Mouse (Mus musculus): Measurements from ENCODE around the gene Uhrf2. TPM values are rescaled to one million over a fixed set of nuclear protein-coding genes. Genes with fewer than 3 reads are reported as not detected.
"Not testable (repeated sequence)": the region's sequence is repeated elsewhere in the genome, so short reads cannot be mapped to it uniquely, and the experiment has no call there.

Gene Uhrf2
- 22.1 and 24.9 TPM in 2 replicates for polyA plus RNA-seq (2012; rRNA removed)

DNA sequence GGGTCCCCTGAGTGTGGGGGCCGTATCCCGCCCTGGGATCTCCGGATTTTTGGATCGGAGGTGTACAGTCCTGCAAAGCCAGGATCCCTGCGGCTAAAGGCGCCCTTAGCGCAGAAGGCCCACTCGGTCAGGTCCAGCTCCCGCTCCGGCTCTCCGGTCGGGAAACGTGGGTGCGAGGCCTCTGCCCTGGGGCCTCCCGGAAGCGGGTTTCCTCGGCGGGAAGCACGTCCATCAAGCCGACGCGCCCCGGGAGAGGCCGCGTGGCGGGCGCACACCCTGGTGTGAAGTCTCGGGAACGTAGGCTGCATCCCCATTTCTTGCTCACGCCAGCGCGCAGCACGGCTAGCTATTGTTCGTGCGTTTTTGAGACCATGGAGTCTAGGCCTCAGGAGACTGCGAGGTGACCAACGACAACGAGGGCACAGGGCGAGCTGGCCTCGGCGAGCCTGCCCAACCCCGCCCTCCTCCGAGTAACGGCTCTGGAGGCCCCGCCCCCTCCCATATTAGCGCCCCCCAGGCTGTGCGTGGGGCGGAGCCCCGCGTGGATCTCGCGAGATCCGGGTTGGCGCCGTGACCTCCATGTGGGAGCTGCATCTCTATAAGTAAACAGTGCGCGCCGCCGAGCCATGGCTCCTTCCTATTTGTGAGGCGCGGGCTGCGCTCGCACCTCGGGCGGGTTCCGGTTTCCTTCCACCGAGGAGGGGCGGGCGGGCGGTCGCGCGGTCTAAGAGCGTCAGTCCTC, at the start of gene Uhrf2:
Gene Uhrf2 (plus strand): TSS at position 620 of the 742 bp plus-strand sequence.
- WGBS: 3% methylated on average over 74 of the region's 74 CpGs
- peak; percentile 77 for DNase-seq (ENCODE audit: low read depth, low spot score)

DNA sequence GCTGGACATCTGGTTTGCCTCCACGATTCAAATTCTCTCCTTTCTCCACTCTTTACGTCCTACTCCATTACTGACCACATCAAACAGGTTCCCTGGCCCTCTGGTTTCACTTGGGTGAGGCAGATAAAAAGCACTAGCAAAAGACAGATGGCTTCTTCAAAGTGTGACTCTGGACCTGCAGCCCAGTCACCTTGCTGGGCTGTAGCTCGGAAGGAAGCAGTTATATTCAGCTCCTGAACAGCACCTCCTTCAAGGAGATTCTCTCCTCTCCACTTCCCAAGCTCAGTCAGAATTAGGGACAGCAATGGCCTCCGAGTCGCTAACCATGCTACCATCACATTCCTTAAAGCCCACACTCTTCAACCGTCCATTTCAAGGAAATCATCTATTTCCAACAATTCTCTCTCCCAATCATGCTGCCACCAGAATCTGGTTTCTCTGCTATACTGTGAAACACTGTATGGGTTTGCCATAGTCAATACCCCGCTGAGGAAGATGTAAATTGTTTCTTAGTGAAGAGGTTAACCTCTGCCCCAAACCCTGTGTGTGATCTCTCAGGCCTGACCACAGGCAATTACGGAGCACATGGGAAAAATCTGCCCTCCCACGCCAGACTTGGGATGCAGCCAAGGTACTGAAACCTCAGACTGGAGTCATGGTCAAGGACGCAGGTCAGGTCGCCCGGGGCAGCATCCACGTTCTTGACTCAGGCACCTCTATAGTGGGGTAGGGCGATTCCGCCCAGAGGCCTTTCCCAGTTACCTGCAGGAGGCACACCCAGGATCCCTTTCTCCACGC, 45.9 kb upstream of the Uhrf2 start:
- 72% methylated on average over 16 of the region's 16 CpGs for WGBS
- no peak for DNase-seq (ENCODE audit: low read depth, low spot score)

DNA sequence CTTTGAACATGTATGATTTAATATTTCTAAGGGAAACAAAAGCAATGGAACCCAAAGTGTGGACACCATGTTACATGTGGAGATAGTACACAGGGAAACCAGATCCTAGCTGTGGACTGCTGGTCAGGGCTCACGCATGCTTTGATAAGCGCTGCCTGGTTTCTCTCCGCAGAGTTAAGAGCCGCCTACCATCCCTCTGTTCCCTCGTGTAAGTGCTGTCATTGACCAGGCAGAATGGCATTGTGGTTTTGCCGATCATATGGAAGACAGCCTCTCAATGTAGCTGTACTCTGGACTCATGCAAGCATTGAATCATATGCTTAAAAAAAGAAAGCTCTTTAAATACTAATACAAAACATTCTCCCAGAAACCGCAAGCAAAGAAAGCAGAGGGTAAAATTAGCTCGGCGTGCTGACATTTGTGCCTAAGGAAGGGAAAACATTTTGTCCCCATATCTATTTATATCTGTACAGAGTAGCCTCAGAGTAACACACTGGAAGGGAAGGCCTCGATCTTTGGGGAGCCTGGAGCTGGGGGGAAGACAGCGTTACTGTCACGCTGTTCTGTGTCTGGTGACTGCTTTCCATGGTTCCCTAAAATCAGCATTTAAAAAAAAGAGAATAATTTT, 43.7 kb upstream of the Uhrf2 start:
- 81% methylated on average over 12 of the region's 12 CpGs for WGBS
- DNase-seq (ENCODE audit: low read depth, low spot score): no peak

DNA sequence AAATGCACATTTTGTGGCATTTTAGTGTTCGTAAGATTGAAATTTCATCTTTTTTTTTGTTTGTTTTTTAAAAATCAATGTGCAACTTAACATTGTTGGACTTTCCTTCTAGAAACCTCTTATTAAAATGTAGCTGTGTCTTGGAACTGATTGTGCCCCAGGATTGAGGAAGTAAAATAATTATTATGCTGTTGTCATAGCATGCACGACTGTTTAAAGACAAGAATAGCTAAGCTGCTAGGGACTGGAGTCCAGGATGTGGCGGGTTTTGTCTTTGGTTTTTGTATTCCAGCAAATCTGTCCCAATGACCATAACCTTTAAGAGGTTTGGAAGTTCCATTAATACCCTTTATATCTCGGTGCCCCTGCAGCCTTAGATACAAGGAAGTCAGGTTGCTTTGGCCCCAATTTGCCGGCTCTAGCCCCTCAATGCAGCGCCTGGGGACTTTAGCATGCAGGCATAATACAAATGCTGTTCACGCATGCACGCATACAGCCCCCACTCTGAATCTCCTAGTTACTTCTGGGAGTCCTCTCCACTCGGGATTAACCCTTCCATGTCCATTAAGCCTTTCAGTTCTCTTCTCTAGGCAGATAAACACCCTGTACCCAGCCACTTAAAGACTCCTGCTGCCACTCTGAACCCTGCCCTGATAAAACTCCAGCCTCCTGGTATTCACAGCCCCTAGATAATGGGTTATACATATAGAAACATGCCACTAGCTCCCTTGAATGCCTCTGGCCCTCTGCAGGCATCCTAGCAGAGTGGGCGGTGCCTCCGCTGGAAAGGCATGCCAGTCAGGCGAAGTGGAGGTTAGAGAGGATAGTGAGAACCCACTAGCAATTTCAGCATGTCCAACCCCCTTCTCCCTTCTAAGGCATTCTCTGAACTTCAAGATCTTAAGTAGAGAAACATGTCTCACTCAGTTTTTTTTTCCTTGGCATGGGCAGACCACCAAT, 29.6 kb upstream of the Uhrf2 start:
- DNase-seq (ENCODE audit: low read depth, low spot score): no peak
- WGBS: 71% methylated on average over 12 of the region's 12 CpGs

DNA sequence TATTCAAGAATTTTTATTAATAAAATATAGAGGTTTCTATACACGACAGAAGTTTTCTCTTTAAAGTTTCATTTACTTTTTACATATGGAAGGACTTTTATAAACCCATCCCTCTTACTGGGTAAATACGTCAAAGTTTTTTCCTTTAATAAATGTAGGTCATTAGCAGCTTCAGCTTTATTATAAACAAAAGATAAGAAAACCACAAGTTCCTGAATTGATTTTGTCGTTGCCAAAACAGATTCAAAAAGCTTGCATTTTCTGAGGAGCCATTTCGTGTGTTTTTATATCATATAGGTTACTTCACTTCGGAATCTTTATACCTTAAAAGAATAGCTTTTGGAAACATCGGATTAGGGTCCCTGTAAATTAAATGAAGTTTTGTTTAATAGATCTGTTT, 28.8 kb upstream of the Uhrf2 start:
- DNase-seq (ENCODE audit: low read depth, low spot score): no peak
- WGBS: 67% methylated on average over 6 of the region's 6 CpGs

DNA sequence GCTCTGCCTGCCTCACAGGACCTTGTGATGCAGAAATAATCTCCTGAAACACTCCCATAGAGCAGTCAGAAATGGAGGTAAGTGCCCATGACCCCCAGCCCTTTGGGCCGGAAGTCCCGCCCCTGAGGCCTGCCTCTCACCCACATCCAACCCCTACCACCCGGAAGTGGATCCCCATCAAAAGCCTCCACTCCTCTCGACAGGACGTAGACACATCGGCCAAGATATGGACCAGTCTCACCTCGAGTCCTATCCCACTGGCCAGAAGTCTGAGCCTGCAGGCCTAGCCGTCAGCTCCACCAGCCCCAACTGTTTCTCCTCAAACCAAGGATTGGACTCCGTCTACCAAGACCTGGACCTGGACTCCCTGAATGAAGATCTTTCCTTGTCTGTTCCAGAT, 26.7 kb upstream of the Uhrf2 start, which contains the start of gene Trpd52l3:
Gene Trpd52l3 (plus strand): TSS at position 170 of the 400 bp plus-strand sequence.
- WGBS: 93% methylated on average over 9 of the region's 9 CpGs
- DNase-seq (ENCODE audit: low read depth, low spot score): no peak

DNA sequence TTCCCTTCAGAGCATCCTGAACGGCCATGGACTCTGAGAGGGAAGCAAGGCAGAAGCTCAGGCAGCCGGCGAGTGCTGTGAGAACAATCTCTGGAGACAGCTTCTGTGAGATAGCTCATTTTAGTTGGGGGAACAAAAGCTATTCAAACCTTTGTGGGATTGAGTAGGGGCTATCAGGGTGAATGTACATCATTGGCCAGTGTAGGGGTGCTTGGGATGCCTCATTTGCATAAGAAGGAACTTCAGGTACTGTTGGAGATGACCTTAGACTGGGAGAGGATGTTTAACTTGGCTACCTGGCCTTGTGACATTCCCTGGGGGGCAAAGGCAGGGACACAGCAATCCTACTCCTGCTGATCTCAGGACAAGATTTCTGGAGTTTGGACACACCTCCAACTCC, 23.9 kb upstream of the Uhrf2 start:
- WGBS: 79% methylated on average over 3 of the region's 3 CpGs
- DNase-seq (ENCODE audit: low read depth, low spot score): no peak

DNA sequence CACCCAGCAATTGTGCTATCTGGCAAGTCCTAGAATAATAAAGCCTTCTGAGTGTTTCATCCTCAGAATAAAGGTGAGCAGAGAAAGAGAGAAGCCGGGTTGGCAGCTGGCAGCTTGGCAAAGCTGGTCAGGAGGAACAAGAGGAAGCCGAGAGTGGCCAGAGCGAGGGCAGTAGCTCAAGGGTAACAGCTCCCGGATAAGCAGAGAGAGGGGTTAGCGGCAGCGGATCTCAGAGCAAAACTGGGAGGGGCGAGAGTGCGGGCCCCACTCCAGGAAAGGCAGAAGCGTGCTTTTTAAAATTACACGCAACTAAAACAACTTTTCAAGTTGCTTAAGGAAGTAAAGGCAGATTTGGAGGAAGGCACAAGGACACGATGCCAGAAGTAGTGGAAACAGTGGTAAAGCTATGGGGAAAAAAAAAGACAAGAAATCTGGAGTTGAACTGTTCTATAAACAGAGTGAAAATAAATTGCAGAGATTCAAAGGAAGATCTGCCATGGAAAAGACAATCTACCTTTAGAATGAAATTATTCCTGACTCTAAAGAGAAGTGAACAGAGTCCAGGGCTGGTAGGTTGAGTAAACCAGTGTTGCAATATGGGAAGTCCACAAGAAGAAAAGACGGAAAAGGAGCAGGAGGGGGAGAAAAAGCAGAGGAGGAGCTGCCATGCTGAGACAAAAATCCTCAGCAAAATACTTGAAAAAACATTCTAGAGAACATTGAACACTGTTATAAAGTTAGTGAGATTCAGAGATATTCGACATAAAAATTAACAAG, 19.6 kb upstream of the Uhrf2 start:
- 36% methylated on average over 13 of the region's 13 CpGs for WGBS
- no peak for DNase-seq (ENCODE audit: low read depth, low spot score)

DNA sequence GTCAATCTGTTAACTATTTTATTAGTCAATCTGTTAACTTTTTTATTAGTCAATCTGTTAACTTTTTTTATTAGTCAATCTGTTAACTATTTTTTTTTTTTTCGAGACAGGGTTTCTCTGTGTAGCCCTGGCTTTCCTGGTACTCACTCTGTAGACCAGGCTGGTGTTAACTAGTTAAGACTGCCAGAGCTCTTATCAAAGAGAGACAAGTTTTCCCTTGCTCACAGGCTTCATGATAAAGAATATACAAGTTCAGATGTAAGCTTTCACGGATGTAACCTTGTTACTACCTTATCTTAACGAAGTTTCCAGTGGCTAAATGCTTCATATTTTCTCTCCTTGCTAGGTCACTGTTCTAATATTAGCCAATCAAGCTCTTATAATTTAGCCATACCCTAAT, 16.0 kb upstream of the Uhrf2 start:
- no peak for DNase-seq (ENCODE audit: low read depth, low spot score)
- WGBS: 80% methylated on average over 3 of the region's 3 CpGs

DNA sequence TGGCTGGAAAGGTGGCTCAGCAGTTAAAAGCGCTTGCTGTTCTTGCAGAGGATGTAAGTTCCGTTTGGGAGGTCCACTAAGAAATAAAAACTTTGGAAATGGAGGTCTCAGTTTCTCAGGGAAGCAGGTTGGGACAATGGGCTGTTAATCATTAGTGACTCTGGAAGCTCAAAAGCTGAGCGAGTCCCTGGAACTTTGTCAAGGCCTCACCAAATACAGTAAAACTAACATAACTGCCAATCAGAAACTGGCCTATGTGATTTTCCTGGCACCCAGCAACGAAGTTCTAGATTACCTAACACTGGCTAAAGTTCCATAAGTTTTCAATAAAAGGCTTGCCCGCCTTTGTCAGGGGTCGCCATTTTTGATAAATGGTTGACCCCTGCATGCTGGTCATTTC, 14.2 kb upstream of the Uhrf2 start:
- WGBS: 31% methylated on average over 6 of the region's 6 CpGs
- no peak for DNase-seq (ENCODE audit: low read depth, low spot score)

DNA sequence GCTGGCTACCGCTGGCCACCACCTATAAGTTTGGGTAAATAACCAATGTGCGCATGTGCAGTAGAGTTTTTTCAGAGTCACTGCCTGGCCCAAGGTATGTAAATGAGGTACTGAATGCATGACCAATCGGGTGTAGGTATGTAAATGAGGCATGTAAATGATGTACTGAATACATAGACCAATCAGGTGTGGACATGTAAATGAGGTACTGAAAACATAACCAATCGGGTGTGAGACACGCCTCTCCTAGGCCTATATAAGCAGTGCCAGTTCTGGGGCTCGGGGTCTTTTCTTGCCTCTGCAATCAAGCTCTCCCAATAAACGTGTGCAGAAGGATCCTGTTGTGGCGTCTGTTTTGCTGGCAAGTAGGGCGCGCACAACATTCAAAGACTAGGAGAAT, 6.9 kb upstream of the Uhrf2 start:
- 95% methylated on average over 10 of the region's 10 CpGs for WGBS
- DNase-seq (ENCODE audit: low read depth, low spot score): not testable (repeated sequence)

DNA sequence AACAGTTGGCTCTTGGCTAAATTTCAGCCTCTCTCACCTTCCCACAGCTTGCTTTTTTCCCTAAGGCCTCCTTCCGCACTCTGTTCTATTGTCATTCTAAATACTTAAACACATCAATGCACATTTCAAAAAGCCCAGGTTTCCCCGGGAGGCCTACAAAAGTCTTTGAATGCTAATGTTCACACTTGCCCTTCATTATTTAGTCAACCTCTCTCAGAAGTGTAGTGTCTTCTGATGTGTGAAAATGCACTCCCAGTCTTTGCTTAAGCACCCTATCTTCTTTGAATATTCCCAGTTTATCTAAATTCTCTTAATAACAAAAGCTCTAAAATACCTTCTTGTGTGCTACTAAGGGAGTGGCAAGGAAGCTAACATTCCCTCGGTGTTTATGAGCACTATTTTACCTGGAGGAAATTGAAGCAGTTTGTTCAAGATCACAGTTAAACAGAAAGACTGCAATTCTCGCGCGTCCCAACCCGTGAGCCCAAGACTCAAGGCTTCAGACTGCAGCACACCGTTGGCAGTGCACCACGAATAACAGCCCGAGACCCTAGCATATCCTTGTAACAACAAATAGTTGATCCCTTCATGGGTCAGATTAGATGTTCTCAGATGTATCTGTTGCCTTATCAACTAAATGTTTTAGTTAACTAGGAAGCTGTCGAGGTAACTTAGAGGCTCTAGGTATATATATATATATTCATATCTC, 1.2 kb upstream of the Uhrf2 start:
- no peak for DNase-seq (ENCODE audit: low read depth, low spot score)
- WGBS: 34% methylated on average over 11 of the region's 11 CpGs

DNA sequence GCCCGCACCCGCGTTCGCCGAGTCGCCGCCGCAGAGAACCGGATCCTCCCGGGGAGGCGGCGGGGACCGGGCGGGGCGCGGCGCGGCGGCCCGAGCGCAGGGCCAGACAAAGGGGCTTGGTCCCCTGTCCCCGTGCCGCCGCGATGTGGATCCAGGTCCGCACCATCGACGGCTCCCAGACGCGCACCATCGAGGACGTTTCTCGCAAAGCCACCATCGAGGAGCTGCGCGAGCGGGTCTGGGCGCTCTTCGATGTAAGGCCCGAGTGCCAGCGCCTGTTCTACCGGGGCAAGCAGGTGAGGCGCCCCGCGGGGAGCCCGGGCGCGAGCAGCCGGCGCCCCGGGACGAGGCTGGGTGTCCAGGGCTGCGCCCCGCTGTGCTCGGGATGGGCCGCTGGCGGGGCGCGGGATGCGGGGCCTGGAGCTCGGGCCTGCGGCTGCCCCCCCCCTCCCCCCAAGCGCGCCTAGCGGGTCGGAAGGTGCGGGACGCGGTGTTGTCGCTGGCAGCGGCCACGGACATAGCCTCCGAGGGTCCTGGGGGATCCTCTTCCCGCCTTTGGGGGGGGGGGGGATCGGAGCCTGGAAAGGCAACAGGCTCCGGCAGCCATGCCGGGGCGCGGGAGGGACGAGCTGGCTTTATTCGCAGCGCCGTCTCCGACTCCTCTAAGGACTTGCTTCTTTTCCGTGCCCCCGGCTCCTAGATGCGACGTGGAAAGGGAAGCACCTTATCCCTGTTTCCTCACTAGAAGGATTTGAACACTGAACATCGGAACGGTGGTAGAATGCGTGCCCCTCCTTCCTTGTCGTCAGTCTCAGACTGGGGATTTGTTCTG, 539 bp downstream of the Uhrf2 start:
- under 1% methylated on average over 91 of the region's 92 CpGs for WGBS
- DNase-seq (ENCODE audit: low read depth, low spot score): no peak

DNA sequence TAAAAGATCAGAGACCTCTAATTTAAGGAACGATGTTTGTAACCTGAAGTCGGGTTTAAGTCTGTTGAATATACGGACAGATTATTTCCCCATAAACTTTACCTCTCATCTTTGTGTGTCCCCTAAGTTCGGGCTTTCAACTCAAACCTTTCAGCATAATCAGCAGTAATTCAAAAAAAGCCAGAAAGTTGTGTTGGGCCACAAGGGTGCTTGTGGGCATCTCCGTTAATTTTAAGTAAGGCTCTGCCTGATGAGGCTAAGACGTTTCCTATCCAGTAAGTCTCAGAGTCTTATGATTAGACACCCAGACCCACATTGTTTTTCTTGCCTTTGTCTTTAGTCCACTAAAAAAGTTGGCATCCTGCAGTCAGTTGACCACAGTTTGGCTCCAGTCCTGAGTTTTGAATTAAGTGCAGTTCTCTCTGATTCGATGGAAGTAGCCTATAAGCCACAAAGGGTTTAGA, 1.2 kb downstream of the Uhrf2 start:
- DNase-seq (ENCODE audit: low read depth, low spot score): no peak
- 0% methylated on average over 7 of the region's 7 CpGs for WGBS

DNA sequence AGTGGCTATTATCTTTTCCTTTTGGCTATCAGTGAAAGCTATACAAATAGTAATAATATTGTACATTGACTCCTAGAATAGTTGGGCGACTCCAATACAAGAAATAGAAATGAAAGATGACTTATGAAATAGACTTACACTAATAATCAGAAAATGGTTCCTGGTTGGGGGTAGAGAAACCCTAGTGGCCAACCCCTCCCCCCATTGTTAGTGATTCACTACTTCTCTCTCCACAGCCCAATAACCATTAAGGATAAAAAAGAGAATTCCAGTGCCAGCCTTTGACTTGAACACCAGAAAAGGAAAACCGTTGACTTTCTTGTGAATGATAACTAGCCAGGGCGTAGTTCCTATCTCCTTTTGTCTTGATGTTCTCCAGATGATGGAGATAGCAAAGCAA, 1.9 kb downstream of the Uhrf2 start:
- DNase-seq (ENCODE audit: low read depth, low spot score): no peak
- WGBS: 30% methylated on average over 3 of the region's 3 CpGs

DNA sequence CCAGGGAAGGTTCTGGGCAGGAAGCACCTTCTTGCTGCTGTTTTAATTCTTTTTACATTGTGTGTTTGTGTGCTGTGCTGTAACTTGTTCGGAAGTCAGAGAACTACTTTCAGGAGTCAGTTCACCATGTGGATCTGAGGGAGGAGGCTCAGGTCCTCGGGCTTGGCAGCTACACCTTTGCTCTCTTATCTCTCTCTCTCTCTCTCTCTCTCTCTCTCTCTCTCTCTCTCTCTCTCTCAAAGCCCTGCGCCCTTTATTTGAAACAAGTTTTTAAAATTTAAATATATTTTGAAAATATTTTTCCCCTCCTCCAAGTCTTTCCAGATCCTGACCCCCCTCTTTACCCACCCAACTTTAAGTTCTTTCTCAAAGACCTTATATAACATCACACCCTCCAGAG, 5.0 kb downstream of the Uhrf2 start:
- 32% methylated on average over 3 of the region's 3 CpGs for WGBS
- DNase-seq (ENCODE audit: low read depth, low spot score): no peak

DNA sequence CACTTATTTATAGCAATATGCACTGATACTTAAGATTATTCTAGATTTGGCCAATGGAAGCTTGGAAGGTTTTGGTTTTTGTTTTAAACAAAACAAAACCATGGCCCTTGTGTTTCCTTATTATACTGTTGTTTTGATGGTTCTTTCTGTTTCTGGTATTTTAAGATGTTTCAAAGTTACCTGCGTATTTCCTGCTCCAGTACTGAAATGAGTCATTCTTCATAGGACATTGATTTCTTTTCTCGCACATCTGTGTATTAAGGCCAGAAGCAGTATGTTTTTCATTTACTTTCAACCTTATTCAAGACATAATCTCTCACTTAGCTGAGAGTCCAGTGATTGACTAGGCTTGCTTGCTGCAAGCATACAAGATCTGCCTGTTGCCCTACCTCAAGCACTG, 13.4 kb downstream of the Uhrf2 start:
- DNase-seq (ENCODE audit: low read depth, low spot score): no peak
- 61% methylated on average over 2 of the region's 2 CpGs for WGBS
